Mouse (Mus musculus): ENCODE results near the gene Cyp2j5.

GRCm38 (mm10) chr4:96705281-96705951 lies 41.5 kb upstream of the Cyp2j5 start:
- TF ChIP-seq CTCF (IDR thresholded peaks at IDR 0.05; ENCODE audit: low read depth, low read length) (no peak; the same call in 1 of the 2 replicates), POLR2A (IDR thresholded peaks at IDR 0.05; ENCODE audit: extremely low read depth, insufficient read depth, low read length) (no peak)

All from liver, adult 2 months (tissue).